Mouse (Mus musculus): ENCODE data around the gene Pex3. TPM values are rescaled to one million over a fixed set of nuclear protein-coding genes. Genes with fewer than 3 reads are reported as not detected.

Pex3 gene
- polyA plus RNA-seq, 2 experiments, result 30.6 to 32.2 TPM

GRCm38 (mm10) chr10:13593529-13593928, 40.6 kb upstream of the Pex3 start:
- Histone ChIP-seq H3K9me3 (ENCODE audit: control insufficient read depth, low read length) (no peaks in the 10 kb centered on the region; the same call in 1 of the 2 replicates), H3K4me3 (replicated peaks; ENCODE audit: low read length) (no peak overlapping the region), H3K27me3 (ENCODE audit: control insufficient read depth, insufficient read depth, low read length) (no peaks in the 10 kb centered on the region), H3K27ac (replicated peaks; ENCODE audit: low read depth, low read length) (no peak overlapping the region), H3K4me1 (ENCODE audit: control insufficient read depth, insufficient read depth, low read length) (no peaks in the 10 kb centered on the region), H3K9ac (ENCODE audit: low read depth, low read length, severe bottlenecking) (no peak overlapping the region), H3K36me3 (ENCODE audit: control insufficient read depth, insufficient read depth, low read length) (no peaks in the 10 kb centered on the region), H3K4me2 (replicated peaks; ENCODE audit: low read depth, low read length, severe bottlenecking) (no peak overlapping the region)
- DNase-seq (ENCODE audit: low spot score) (no peak), ATAC-seq (ENCODE audit: low FRiP score, low read depth) (no peak)
- 83% methylated on average over 3 of the region's 3 CpGs for WGBS
- no peak for TF ChIP-seq POLR2A (IDR thresholded peaks at IDR 0.05; ENCODE audit: borderline replicate concordance, extremely low read depth, insufficient read depth, insufficient read length)

- Histone ChIP-seq H3K9ac (ENCODE audit: low read depth, low read length, severe bottlenecking) (no peak overlapping the region), H3K4me3 (replicated peaks; ENCODE audit: low read length) (no peak overlapping the region), H3K27ac (replicated peaks; ENCODE audit: low read depth, low read length) (no peak overlapping the region), H3K4me1 (ENCODE audit: control insufficient read depth, insufficient read depth, low read length) (no peaks in the 10 kb centered on the region), H3K4me2 (replicated peaks; ENCODE audit: low read depth, low read length, severe bottlenecking) (no peak overlapping the region), H3K27me3 (ENCODE audit: control insufficient read depth, insufficient read depth, low read length) (no peaks in the 10 kb centered on the region), H3K9me3 (ENCODE audit: control insufficient read depth, low read length) (no peaks in the 10 kb centered on the region; the same call in 1 of the 2 replicates), H3K36me3 (ENCODE audit: control insufficient read depth, insufficient read depth, low read length) (no peaks in the 10 kb centered on the region)
- ATAC-seq (ENCODE audit: low FRiP score, low read depth), result no peak
- no peak for TF ChIP-seq POLR2A (IDR thresholded peaks at IDR 0.05; ENCODE audit: borderline replicate concordance, extremely low read depth, insufficient read depth, insufficient read length)
- DNase-seq (ENCODE audit: low spot score), result no peak
- 94% methylated on average over 10 of the region's 10 CpGs for WGBS
Observed at GRCm38 (mm10) chr10:13592196-13592595, 39.3 kb upstream of the Pex3 start.

GRCm38 (mm10) chr10:13587914-13588313, 35.0 kb upstream of the Pex3 start:
- no peak overlapping the region for H3K27ac ChIP-seq (replicated peaks; ENCODE audit: low read depth, low read length)
- H3K36me3 ChIP-seq (ENCODE audit: control insufficient read depth, insufficient read depth, low read length), result no peaks in the 10 kb centered on the region
- TF ChIP-seq POLR2A (IDR thresholded peaks at IDR 0.05; ENCODE audit: borderline replicate concordance, extremely low read depth, insufficient read depth, insufficient read length), result no peak
- H3K9me3 ChIP-seq (ENCODE audit: control insufficient read depth, low read length), result no peaks in the 10 kb centered on the region; the same call in 1 of the 2 replicates
- 72% methylated on average over 2 of the region's 2 CpGs for WGBS
- no peak overlapping the region for H3K4me3 ChIP-seq (replicated peaks; ENCODE audit: low read length)
- H3K9ac ChIP-seq (ENCODE audit: low read depth, low read length, severe bottlenecking), result no peak overlapping the region
- H3K27me3 ChIP-seq (ENCODE audit: control insufficient read depth, insufficient read depth, low read length), result no peaks in the 10 kb centered on the region
- H3K4me1 ChIP-seq (ENCODE audit: control insufficient read depth, insufficient read depth, low read length), result no peaks in the 10 kb centered on the region
- no peak for DNase-seq (ENCODE audit: low spot score)
- H3K4me2 ChIP-seq (replicated peaks; ENCODE audit: low read depth, low read length, severe bottlenecking), result no peak overlapping the region
- no peak for ATAC-seq (ENCODE audit: low FRiP score, low read depth)

GRCm38 (mm10) chr10:13577123-13577522, 24.2 kb upstream of the Pex3 start:
- ATAC-seq (ENCODE audit: low FRiP score, low read depth) (no peak), DNase-seq (ENCODE audit: low spot score) (no peak)
- H3K4me1 ChIP-seq (ENCODE audit: control insufficient read depth, insufficient read depth, low read length), result no peaks in the 10 kb centered on the region
- 89% methylated on average over 7 of the region's 7 CpGs for WGBS
- no peaks in the 10 kb centered on the region for H3K36me3 ChIP-seq (ENCODE audit: control insufficient read depth, insufficient read depth, low read length)
- H3K9ac ChIP-seq (ENCODE audit: low read depth, low read length, severe bottlenecking), result no peak overlapping the region
- no peaks in the 10 kb centered on the region for H3K9me3 ChIP-seq (ENCODE audit: control insufficient read depth, low read length)
- no peak for TF ChIP-seq POLR2A (IDR thresholded peaks at IDR 0.05; ENCODE audit: borderline replicate concordance, extremely low read depth, insufficient read depth, insufficient read length)
- H3K27me3 ChIP-seq (ENCODE audit: control insufficient read depth, insufficient read depth, low read length), result no peaks in the 10 kb centered on the region
- no peak overlapping the region for H3K4me2 ChIP-seq (replicated peaks; ENCODE audit: low read depth, low read length, severe bottlenecking)
- no peak overlapping the region for H3K27ac ChIP-seq (replicated peaks; ENCODE audit: low read depth, low read length)
- H3K4me3 ChIP-seq (replicated peaks; ENCODE audit: low read length), result no peak overlapping the region

- H3K27ac ChIP-seq (replicated peaks; ENCODE audit: low read depth, low read length), result no peak overlapping the region
- WGBS, result 46% methylated on average over 6 of the region's 6 CpGs
- ATAC-seq (ENCODE audit: low FRiP score, low read depth) (no peak), DNase-seq (ENCODE audit: low spot score) (no peak)
- H3K27me3 ChIP-seq (ENCODE audit: control insufficient read depth, insufficient read depth, low read length), result no peaks in the 10 kb centered on the region
- no peaks in the 10 kb centered on the region for H3K36me3 ChIP-seq (ENCODE audit: control insufficient read depth, insufficient read depth, low read length)
- no peak overlapping the region for H3K4me3 ChIP-seq (replicated peaks; ENCODE audit: low read length)
- TF ChIP-seq POLR2A (IDR thresholded peaks at IDR 0.05; ENCODE audit: borderline replicate concordance, extremely low read depth, insufficient read depth, insufficient read length), result no peak
- H3K4me2 ChIP-seq (replicated peaks; ENCODE audit: low read depth, low read length, severe bottlenecking), result no peak overlapping the region
- H3K4me1 ChIP-seq (ENCODE audit: control insufficient read depth, insufficient read depth, low read length), result peaks cover 20% of the 10 kb centered on the region
- H3K9me3 ChIP-seq (ENCODE audit: control insufficient read depth, low read length), result no peaks in the 10 kb centered on the region
- no peak overlapping the region for H3K9ac ChIP-seq (ENCODE audit: low read depth, low read length, severe bottlenecking)
Observed at GRCm38 (mm10) chr10:13572410-13572809, 19.5 kb upstream of the Pex3 start.

- no peak overlapping the region for H3K9ac ChIP-seq (ENCODE audit: low read depth, low read length, severe bottlenecking)
- ATAC-seq (ENCODE audit: low FRiP score, low read depth), result no peak
- H3K4me3 ChIP-seq (replicated peaks; ENCODE audit: low read length), result no peak overlapping the region
- TF ChIP-seq POLR2A (IDR thresholded peaks at IDR 0.05; ENCODE audit: borderline replicate concordance, extremely low read depth, insufficient read depth, insufficient read length), result no peak
- no peaks in the 10 kb centered on the region for H3K36me3 ChIP-seq (ENCODE audit: control insufficient read depth, insufficient read depth, low read length)
- H3K9me3 ChIP-seq (ENCODE audit: control insufficient read depth, low read length), result no peaks in the 10 kb centered on the region
- peaks cover 20% of the 10 kb centered on the region for H3K4me1 ChIP-seq (ENCODE audit: control insufficient read depth, insufficient read depth, low read length)
- WGBS, result 22% methylated on average over 10 of the region's 10 CpGs
- H3K27me3 ChIP-seq (ENCODE audit: control insufficient read depth, insufficient read depth, low read length), result no peaks in the 10 kb centered on the region
- no peak overlapping the region for H3K27ac ChIP-seq (replicated peaks; ENCODE audit: low read depth, low read length)
- H3K4me2 ChIP-seq (replicated peaks; ENCODE audit: low read depth, low read length, severe bottlenecking), result no peak overlapping the region
- DNase-seq (ENCODE audit: low spot score), result peak; percentile 47
Observed at GRCm38 (mm10) chr10:13572003-13572402, 19.1 kb upstream of the Pex3 start.

Measured in limb, embryonic 14.5 days (tissue).